Mouse (Mus musculus) CD4-positive naive resting alpha-beta T cell, adult 57 days (primary cell): Measurements from ENCODE around the gene Tcp10a. TPM values are rescaled to one million over a fixed set of nuclear protein-coding genes. Genes with fewer than 3 reads are reported as not detected.

Experiments used
- total RNA-seq: library from RNA; stranded (reverse); gene quantifications from one replicate; pipeline ENCODE4 v1.2.4, GENCODE M21; 2023

Gene Tcp10a
- total RNA-seq = not detected

GRCm38 (mm10) chr17:7324346-7324745 is at the start of gene Tcp10a:
Gene Tcp10a (plus strand): TSS chr17:7324646.

GRCm38 (mm10) chr17:7352596-7352995 is 28.1 kb downstream of the Tcp10a start, which contains the start of gene Ttll2:
Gene Ttll2 (minus strand): TSS chr17:7352696.

GRCm38 (mm10) chr17:7371879-7372278 is 47.4 kb downstream of the Tcp10a start, which contains the start of gene Gm49630:
Gene Gm49630 (minus strand): TSS chr17:7371979.

GRCm38 (mm10) chr17:7385364-7385763 is 60.9 kb downstream of the Tcp10a start, which contains the start of gene Unc93a2:
Gene Unc93a2 (minus strand): TSS chr17:7385464.

Other genes with a start within 250 kb of the Tcp10a start
- gene Rps6ka2, start 154.5 kb upstream of the Tcp10a start, total RNA-seq = 12.1 TPM
- not detected for gene Ttll2, start 28.1 kb downstream of the Tcp10a start, total RNA-seq
- gene Gm49630, start 47.3 kb downstream of the Tcp10a start, total RNA-seq = not detected
- not detected for gene Unc93a2, start 60.8 kb downstream of the Tcp10a start, total RNA-seq